Mouse (Mus musculus) kidney, embryonic 15.5 days (tissue): Measurements from ENCODE around the gene Tspan9. TPM values are rescaled to one million over a fixed set of nuclear protein-coding genes. Genes with fewer than 3 reads are reported as not detected.

Source experiments
- ATAC-seq: fragments of 200-750 bp; cut with Nextera tagmentation; replicated peaks from 2 replicates; pipeline ENCODE4 v1.8.0; 2017; ENCODE audit warnings: moderate TSS enrichment; ENCODE audit not compliant: low FRiP score
- H3K27ac ChIP-seq: fragments of 300-500 bp; sonication (generic); 2 replicates; pipeline ENCODE4 v1.5.1; 2015; ENCODE audit warnings: mild to moderate bottlenecking, inconsistent platforms
- H3K27me3 ChIP-seq: fragments of 300-500 bp; sonication (generic); 2 replicates; pipeline ENCODE4 v1.6.1; 2015; ENCODE audit warnings: inconsistent platforms
- H3K36me3 ChIP-seq: fragments of 300-500 bp; sonication (generic); 2 replicates; pipeline ENCODE4 v1.6.1; 2015; ENCODE audit warnings: inconsistent platforms
- H3K4me1 ChIP-seq: fragments of 300-500 bp; sonication (generic); 2 replicates; pipeline ENCODE4 v1.6.1; 2015; ENCODE audit warnings: inconsistent platforms
- H3K4me2 ChIP-seq: fragments of 300-500 bp; sonication (generic); 2 replicates; pipeline ENCODE4 v1.6.1; 2015; ENCODE audit warnings: moderate library complexity, mild to moderate bottlenecking, inconsistent platforms
- H3K4me3 ChIP-seq: fragments of 300-500 bp; sonication (generic); replicated peaks from 2 replicates; pipeline ENCODE4 v1.5.1; 2015; ENCODE audit warnings: mild to moderate bottlenecking, inconsistent platforms
- H3K9ac ChIP-seq: fragments of 300-500 bp; sonication (generic); 2 replicates; pipeline ENCODE4 v1.6.1; 2015; ENCODE audit warnings: mild to moderate bottlenecking, inconsistent platforms
- H3K9me3 ChIP-seq: fragments of 300-500 bp; sonication (generic); replicated peaks from 2 replicates; pipeline ENCODE4 v1.6.1; 2016; ENCODE audit warnings: inconsistent platforms
- WGBS: fragments of 180-500 bp; shearing (Covaris S2); methylation state at CpG from one replicate; pipeline ENCODE4 v1.1.7; 2015; ENCODE audit warnings: mixed read lengths; 5-methylcytosine and 5-hydroxymethylcytosine counted together
- polyA plus RNA-seq: library from polyadenylated mRNA; unstranded; fragments of >200 nt; fragmentation: Nextera tagmentation; extraction: Ambion mirVana; gene quantifications from 2 replicates; pipeline ENCODE4 v1.2.1, GENCODE M21; 2015

The Tspan9 gene
- polyA plus RNA-seq, 1 experiment from 2014 or later: 121 TPM

DNA sequence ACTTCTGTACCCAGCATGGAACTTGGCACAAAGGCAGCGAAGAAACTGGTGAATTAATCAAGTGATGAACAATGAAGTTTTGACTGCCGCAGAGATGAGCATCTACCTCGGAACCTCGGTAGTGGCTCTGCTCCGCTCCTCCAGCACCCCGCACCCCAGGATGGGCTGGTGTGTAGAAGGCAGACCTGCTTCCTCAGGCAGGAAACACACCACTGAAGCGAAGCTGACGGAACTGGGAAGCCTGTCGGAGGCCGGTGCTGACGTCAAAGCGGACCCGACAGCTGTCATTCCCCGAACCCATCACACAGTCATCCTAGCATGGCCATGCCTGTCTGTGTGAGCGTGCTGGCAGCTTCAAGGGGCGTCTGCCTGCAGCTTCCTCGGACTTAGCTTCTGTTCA, 131.6 kb downstream of the Tspan9 start:
- ATAC-seq: no peak; the same call in 1 of the 2 replicates
- Histone ChIP-seq H3K36me3 (no peaks in the 10 kb centered on the region), H3K4me2 (no peak overlapping the region), H3K27ac (no peak overlapping the region), H3K9me3 (no peaks in the 10 kb centered on the region), H3K27me3 (no peaks in the 10 kb centered on the region), H3K4me3 (no peak overlapping the region), H3K4me1 (peaks cover 57% of the 10 kb centered on the region), H3K9ac (no peak overlapping the region)
- WGBS: 80% methylated on average over 17 of the region's 17 CpGs

DNA sequence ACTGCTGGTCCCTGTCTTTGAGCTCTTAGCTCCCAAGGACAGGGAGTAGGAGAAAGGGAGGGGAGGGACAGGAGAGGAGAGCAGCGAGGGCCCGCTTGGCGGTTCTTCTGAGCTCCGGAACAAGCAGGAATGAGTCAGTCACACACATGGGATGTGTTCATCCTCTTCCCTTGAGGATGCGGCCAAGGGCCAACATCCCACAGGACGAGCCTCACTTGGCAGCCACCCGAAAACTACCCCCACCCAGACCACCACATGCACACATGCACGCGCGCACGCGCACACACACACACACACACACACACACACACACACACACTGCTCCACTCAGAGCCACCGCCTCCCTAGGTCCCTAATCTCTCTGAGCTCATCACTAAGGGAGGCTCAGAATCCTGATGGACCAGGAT, 132.3 kb downstream of the Tspan9 start:
- no peaks in the 10 kb centered on the region for H3K27me3 ChIP-seq

DNA sequence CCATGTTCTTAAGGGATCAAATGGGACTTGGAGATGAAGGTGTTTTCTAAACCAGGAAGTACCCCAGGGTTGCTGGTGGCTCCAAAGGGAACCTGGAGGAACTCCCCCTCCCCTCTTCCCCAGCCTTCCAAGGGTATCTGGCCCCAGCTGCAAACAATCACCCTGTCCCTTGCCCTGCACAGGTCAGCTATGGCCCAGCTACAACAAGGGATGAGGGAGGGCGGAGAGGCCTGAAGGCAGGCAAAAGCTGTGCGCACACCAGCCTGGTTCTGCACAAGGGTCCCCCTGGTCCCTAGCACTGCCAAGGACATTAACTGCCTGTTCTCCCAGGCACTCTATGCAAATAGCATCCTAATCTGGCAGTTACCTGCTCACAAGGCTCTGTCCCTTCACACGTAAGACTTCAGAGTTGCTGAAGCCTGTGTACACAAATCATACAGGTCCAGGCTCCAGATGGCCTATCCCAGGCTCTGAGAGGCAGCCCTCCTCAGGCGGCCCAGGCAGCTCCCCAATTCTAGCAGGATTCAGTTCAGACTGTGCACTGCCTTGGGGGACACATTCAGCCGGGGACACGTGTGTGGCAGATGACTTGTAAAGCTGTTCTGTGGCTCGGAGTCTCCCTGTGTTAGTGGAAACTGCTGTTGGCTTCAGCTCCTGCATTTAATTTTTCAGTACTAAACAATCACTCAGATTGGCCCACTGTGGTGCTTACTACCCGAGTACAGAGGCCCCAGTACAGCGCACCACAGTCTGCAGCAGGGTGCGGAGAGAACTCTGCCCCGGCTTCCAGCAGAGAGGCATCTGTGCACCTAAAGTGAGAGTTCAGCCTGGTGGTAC, 133.0 kb downstream of the Tspan9 start:
- no peaks in the 10 kb centered on the region for H3K9me3 ChIP-seq
- H3K4me1 ChIP-seq: peaks cover 57% of the 10 kb centered on the region
- 67% methylated on average over 11 of the region's 11 CpGs for WGBS
- H3K27me3 ChIP-seq: no peaks in the 10 kb centered on the region
- H3K27ac ChIP-seq: 0 out of 2 replicates have a peak overlapping the region, but pooled peaks have one; percentile 6
- no peak overlapping the region for H3K4me3 ChIP-seq
- no peaks in the 10 kb centered on the region for H3K36me3 ChIP-seq
- no peak overlapping the region for H3K4me2 ChIP-seq
- H3K9ac ChIP-seq: no peak overlapping the region
- no peak for ATAC-seq

More for the DNA sequence above, 132.3 kb downstream of the Tspan9 start:
- WGBS: 72% methylated on average over 13 of the region's 13 CpGs
- Histone ChIP-seq H3K27ac (no peak overlapping the region), H3K36me3 (no peaks in the 10 kb centered on the region), H3K9me3 (no peaks in the 10 kb centered on the region), H3K4me1 (peaks cover 63% of the 10 kb centered on the region), H3K4me3 (no peak overlapping the region), H3K4me2 (no peak overlapping the region), H3K9ac (no peak overlapping the region)
- no peak for ATAC-seq

DNA sequence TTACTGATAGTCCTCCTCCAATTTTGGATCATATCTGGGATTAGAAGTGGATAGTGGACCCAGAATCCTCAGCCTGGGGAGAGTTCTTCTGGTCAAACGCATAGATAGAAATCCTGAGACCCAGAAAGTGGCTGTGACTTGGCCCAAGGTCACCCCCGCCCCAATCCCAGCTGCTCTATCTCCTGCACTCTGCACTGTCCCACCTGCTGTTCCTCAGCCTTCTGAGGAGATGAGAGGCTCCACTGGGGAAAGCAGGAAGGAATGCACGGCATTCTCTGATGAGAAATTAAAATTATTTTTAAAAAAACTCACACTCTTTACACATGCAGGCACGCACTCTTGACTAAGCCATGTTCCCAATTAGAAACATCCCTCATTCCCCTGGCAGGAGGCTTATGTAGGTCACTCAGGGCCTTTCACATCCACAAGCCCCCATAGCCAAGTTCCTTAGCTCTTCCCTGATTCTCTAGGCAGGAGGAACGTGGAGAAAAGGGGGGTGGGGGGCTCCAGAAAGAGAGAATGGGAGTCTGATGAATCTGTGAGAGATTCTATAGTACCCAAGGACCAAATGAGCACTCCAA, 135.3 kb downstream of the Tspan9 start:
- 78% methylated on average over 5 of the region's 5 CpGs for WGBS
- Histone ChIP-seq H3K9ac (no peak overlapping the region), H3K27ac (peak overlapping the region; percentile 68; the same call in 1 of the 2 replicates), H3K36me3 (no peaks in the 10 kb centered on the region), H3K27me3 (no peaks in the 10 kb centered on the region), H3K4me3 (no peak overlapping the region), H3K9me3 (no peaks in the 10 kb centered on the region), H3K4me1 (peaks cover 59% of the 10 kb centered on the region), H3K4me2 (no peak overlapping the region)
- no peak for ATAC-seq

DNA sequence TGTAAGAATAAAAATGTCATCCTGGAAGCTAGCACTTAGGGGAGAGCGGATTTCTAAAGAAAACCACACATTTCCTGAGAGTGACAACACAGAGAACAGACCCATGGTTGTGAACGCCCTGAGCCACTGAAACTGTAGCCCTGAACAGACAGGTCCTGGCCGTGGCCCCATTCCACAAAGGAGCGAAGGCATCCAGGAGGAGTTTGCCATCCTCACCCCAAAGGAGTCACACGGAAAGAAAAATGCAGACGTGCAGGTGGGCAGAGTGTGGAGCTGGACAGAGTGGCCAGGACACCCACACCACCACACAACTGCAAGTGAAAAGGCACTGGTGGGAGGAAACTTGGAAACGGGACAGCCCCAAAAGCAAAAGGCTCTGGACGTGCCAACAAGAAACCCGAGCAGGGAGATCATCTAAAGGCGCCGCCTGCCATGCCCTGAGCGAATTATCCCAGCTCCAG, 136.1 kb downstream of the Tspan9 start:
- H3K27ac ChIP-seq: peak overlapping the region; percentile 68
- 54% methylated on average over 12 of the region's 12 CpGs for WGBS
- H3K4me1 ChIP-seq: peaks cover 53% of the 10 kb centered on the region
- no peaks in the 10 kb centered on the region for H3K36me3 ChIP-seq
- H3K4me3 ChIP-seq: no peak overlapping the region
- no peaks in the 10 kb centered on the region for H3K9me3 ChIP-seq
- H3K4me2 ChIP-seq: no peak overlapping the region
- ATAC-seq: no peak
- H3K9ac ChIP-seq: no peak overlapping the region
- H3K27me3 ChIP-seq: no peaks in the 10 kb centered on the region

DNA sequence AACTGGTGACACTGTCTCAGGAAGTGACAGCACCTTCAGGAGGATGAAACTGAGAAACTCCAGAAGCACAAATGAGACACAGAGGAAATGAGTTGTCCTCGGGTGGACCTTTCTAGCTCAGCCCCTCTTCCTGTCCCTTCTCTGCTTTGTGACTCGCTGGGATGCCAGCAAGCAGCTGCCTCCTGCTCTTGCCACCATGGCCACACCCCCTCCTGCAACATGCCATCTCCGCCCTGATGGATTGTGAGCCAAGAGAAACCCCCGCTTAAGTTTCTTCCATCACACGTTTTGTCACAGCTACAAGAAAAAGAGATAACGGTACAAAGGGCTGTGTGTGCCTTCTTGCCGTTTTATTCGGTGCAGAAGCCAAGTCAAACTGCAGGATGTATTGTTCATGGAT, 137.2 kb downstream of the Tspan9 start:
- WGBS: 43% methylated on average over 8 of the region's 8 CpGs
- Histone ChIP-seq H3K4me2 (no peak overlapping the region), H3K27ac (no peak overlapping the region), H3K4me3 (no peak overlapping the region), H3K9me3 (no peaks in the 10 kb centered on the region), H3K4me1 (peaks cover 45% of the 10 kb centered on the region), H3K36me3 (no peaks in the 10 kb centered on the region), H3K9ac (no peak overlapping the region), H3K27me3 (no peaks in the 10 kb centered on the region)
- ATAC-seq: no peak

DNA sequence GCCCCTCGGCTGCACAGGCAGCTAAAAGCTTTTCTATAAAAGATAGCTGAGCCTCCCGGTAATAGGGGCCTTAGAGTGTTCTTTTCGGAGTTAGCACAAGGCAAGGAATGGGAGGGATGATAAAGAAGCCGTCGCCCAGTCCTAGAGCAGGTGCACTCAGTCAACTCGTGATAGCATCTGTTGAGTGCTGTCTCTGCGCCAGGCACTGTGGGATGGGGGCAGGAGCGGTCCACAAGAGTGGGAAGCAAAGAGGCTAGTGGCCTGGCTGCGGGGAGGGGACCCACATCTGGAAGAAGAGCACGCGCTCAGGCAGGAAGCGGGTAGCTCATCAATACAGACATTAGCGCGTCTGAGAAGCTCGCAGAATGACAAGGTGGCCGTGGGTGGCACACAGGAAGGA, 138.8 kb downstream of the Tspan9 start:
- H3K4me3 ChIP-seq: no peak overlapping the region
- no peak overlapping the region for H3K9ac ChIP-seq
- no peak for ATAC-seq
- H3K27ac ChIP-seq: no peak overlapping the region
- H3K4me2 ChIP-seq: no peak overlapping the region
- H3K9me3 ChIP-seq: no peaks in the 10 kb centered on the region
- no peaks in the 10 kb centered on the region for H3K36me3 ChIP-seq
- no peaks in the 10 kb centered on the region for H3K27me3 ChIP-seq
- 77% methylated on average over 16 of the region's 16 CpGs for WGBS
- H3K4me1 ChIP-seq: peaks cover 33% of the 10 kb centered on the region

DNA sequence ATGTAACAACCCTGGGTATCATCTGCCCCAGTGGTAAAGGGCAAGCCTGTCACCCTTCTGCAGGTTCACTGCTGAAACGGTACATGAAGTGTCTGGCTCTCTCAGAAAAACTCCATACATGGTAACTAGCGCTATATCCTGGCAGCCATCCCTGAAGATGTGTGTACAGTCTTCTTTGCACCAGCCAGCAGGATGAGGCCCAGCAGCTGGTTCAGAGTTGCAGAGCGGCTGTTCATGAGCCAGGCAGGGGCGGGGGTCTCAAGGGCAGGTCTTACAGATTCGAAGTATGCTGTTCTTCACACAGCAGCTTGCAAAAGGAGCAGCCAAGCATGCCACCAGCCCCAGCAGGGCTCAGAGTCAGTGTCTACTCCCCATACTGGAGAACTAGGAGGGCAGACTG, 139.9 kb downstream of the Tspan9 start:
- Histone ChIP-seq H3K9ac (no peak overlapping the region; the same call in 1 of the 2 replicates), H3K4me1 (peaks cover 33% of the 10 kb centered on the region), H3K9me3 (no peaks in the 10 kb centered on the region), H3K36me3 (no peaks in the 10 kb centered on the region), H3K4me3 (no peak overlapping the region), H3K27ac (no peak overlapping the region), H3K27me3 (no peaks in the 10 kb centered on the region), H3K4me2 (no peak overlapping the region)
- WGBS: 54% methylated on average over 5 of the region's 5 CpGs
- ATAC-seq: 0 out of 2 replicates have a peak, but pooled peaks have one; percentile 15

DNA sequence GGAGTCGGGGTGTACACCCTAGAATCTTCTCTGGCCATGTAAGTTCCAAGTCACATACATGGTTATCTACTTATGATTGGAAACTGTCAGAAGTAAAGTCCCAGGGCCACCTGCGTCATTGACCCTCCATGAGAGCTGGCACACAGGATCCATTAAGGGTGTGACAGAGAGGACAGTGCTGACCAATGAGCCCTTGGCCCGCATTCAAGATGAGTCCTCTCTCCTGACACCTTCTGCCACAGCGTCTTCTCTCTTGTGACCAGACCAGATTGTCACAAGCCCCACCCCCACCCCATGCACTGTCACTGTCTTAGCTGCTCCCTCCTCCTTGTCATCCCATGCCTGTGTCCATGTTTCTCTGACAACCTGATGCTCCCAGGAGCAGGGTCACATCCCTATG, 140.7 kb downstream of the Tspan9 start:
- H3K9me3 ChIP-seq: no peaks in the 10 kb centered on the region
- 78% methylated on average over 4 of the region's 4 CpGs for WGBS
- H3K4me3 ChIP-seq: no peak overlapping the region
- H3K9ac ChIP-seq: no peak overlapping the region
- H3K36me3 ChIP-seq: no peaks in the 10 kb centered on the region
- peaks cover 24% of the 10 kb centered on the region for H3K4me1 ChIP-seq
- H3K4me2 ChIP-seq: no peak overlapping the region
- no peak overlapping the region for H3K27ac ChIP-seq
- no peak for ATAC-seq
- no peaks in the 10 kb centered on the region for H3K27me3 ChIP-seq

DNA sequence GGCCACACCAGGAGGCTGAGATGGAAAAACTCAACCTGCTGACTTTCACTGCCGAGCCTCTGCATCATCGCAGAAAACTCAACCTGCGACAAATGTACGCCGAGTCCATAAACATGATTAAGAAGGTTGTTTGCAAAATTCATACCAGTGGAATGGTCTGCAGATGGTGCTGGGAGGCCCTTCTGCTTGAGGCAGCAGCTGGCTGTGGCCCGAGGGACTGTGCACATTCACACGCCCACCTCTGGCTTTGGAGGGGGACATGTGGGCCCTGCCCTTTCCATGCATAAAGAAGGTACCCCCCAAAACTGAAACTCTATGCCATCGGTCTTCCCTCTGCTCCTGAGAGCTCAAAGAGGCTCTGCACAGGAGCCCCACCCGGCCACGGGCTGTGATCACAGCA, 141.3 kb downstream of the Tspan9 start:
- no peaks in the 10 kb centered on the region for H3K9me3 ChIP-seq
- WGBS: 52% methylated on average over 10 of the region's 10 CpGs
- H3K36me3 ChIP-seq: 0 out of 2 replicates have a peak, but pooled peaks cover 3% of the 10 kb centered on the region
- H3K27me3 ChIP-seq: no peaks in the 10 kb centered on the region
- peaks cover 18% of the 10 kb centered on the region for H3K4me1 ChIP-seq
- H3K9ac ChIP-seq: no peak overlapping the region
- H3K27ac ChIP-seq: no peak overlapping the region
- no peak for ATAC-seq
- H3K4me2 ChIP-seq: no peak overlapping the region
- H3K4me3 ChIP-seq: no peak overlapping the region

DNA sequence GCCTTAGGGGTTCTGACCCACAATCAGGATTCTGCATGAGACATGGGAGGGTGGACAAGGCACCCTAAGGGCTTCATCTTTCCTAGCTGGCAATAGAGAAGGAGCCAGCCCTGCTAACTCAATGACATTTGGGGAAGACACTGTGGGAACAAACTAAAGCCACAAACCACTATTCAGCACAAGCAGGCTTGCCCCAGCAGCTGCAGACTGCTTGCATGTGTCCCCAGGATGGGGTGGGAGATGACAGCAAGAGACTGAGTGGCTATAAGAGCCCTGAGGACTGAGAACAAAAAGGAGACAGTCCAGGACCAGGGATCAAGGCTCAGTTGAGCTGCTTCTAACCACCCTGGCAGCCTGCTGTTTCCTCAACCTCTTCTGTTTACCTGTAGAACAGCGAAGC, 141.8 kb downstream of the Tspan9 start:
- ATAC-seq: no peak
- Histone ChIP-seq H3K4me3 (no peak overlapping the region), H3K36me3 (0 out of 2 replicates have a peak, but pooled peaks cover 5% of the 10 kb centered on the region), H3K4me2 (no peak overlapping the region), H3K9ac (no peak overlapping the region), H3K27me3 (no peaks in the 10 kb centered on the region), H3K9me3 (no peaks in the 10 kb centered on the region), H3K27ac (no peak overlapping the region), H3K4me1 (peaks cover 17% of the 10 kb centered on the region)
- WGBS: 86% methylated on average over 1 of the region's 1 CpGs

DNA sequence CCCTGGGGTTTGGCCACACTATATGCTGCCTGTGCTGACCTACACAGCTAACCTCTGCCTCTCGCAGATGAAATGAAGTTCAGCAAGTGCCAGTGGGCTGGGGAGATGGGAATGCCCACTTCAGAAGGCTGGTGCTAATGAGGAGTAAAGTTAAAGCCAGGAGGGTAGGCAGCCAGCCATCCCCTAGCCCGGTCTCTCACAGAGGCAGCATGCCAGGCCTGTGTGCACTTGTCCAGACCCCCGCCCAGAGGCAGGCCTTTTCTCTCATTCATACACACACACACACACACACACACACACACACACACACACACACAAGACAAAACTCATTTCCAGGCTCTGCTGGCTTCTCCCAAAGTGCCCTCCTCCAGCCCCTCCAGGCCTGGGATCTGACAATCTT, 142.6 kb downstream of the Tspan9 start:
- Histone ChIP-seq H3K4me1 (peaks cover 11% of the 10 kb centered on the region), H3K36me3 (0 out of 2 replicates have a peak, but pooled peaks cover 5% of the 10 kb centered on the region), H3K4me2 (no peak overlapping the region), H3K9ac (no peak overlapping the region), H3K4me3 (no peak overlapping the region), H3K27me3 (no peaks in the 10 kb centered on the region), H3K27ac (no peak overlapping the region), H3K9me3 (no peaks in the 10 kb centered on the region)
- no peak for ATAC-seq
- 89% methylated on average over 3 of the region's 3 CpGs for WGBS
